Mouse (Mus musculus) cerebellum, adult (tissue): ENCODE measurements around the gene Id2.

ENCODE experiments used
- ATAC-seq: cut with Nextera tagmentation; 2 replicates; pipeline ENCODE4 v1.9.2; 2017; ENCODE audit warnings: mild to moderate bottlenecking, moderate library complexity, mixed read lengths; ENCODE audit not compliant: insufficient number of reproducible peaks, low FRiP score, low TSS enrichment

Id2 gene

DNA sequence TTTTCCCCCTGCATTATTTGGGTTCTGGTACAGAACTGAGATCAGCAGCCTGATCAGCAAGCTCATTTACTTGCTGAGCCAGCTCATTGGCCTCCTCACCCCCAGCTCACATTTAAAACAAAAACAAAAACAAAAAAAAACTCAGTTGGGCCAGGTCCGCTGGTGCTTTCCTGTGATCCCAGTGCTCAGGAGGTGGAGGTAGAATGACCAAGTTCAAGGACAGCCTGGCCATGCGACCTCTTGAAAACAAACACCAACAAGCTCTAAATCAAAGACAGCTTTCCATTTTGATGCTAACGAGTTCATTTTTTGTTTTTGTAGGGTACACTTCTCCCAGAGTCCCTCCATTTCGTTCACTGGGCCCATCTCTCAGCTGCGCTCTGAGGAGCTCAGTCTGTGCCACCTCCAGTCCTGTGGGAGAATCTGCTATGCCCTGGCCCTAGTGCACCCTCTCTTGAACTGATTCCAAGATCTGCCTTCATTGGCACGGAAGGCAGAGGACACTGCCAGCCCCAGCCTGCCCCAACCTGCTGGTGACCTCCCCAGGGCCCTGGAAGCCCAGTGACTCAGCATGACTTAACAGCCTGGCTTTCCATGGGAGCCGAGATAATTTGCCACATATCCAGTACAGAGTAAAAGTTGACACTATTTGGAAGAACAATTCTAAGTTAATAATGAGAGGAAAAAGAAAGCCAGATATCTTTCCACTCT is 13.2 kb upstream of the Id2 start:
- 0 out of 2 replicates have a peak, but pooled peaks have one; percentile 39 for ATAC-seq

DNA sequence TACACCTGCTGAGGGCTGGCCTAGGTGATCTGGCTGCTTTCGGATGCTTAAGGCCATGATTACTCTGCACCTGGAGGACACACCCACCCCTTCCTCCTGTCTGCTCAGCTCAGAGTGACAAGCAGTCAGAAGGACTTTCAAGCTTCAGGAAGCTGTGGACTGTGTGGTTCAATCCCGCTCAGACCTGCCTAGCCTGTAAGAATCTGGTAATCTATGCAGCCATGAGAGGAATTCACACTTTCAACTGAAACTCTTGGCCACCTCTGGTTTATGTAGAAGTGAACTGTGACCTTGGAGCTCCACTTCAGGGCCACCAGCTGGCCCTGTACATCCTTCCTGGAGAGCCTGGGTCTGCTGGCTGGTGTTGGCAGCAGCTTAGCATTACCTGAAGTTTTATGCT is 11.9 kb upstream of the Id2 start:
- ATAC-seq, result no peak

DNA sequence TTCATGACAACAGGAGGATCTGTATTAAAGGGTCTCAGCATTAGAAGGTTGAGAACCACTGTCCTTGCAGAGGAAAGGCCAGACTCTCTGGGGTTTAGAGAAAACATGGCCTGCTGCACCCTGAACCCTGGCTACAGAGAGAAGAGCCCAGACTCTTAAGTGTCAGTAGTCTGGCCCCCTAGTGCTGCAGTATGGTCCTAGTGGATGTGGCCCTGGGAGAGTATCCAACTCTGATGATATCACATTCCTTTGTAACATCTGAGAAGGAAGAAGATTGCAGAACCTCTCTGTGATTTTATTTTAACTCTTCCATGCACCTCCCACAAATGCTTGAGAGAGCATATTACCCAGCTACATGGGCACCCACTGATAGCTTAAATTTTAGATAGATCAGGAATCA is 7.6 kb upstream of the Id2 start:
- no peak for ATAC-seq

DNA sequence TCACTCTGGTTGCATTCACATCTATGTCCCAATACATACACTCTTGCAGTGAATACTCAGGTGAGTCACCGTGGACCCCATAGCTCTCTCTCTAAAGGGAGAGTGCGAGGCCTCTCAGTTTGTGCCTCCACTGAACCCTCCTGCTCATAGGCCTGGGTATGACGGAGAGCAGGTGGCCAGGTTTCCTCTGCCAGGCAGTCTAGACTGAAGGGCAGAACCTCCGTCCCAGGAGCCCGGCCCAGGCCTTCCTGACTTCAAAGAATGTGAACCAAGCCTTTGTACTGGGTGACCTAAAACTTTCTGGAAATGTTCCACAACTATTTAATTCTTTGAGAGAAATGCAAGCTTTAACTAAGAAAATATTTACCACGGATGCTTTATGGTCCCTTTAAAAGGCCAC is 7.0 kb upstream of the Id2 start:
- no peak for ATAC-seq

DNA sequence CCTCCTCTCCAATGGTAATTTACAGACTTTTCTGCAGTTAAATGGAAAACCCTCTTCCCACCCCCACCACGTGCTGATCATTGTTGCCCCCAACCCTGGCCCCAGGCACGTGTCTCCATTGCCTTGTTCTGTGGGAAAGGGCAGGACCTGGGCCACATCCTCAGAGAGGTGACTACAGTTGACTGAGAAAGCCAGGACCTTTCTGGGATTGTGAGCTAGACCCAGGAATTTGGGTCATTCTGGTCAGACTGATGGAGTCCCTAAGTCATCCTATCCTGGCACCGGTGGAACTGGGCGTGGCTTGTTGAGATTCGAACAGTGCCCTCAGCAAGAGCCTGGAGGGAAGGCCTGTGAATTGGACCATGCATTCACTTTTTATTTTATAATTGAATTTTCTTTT is 4.4 kb upstream of the Id2 start:
- ATAC-seq, result no peak

DNA sequence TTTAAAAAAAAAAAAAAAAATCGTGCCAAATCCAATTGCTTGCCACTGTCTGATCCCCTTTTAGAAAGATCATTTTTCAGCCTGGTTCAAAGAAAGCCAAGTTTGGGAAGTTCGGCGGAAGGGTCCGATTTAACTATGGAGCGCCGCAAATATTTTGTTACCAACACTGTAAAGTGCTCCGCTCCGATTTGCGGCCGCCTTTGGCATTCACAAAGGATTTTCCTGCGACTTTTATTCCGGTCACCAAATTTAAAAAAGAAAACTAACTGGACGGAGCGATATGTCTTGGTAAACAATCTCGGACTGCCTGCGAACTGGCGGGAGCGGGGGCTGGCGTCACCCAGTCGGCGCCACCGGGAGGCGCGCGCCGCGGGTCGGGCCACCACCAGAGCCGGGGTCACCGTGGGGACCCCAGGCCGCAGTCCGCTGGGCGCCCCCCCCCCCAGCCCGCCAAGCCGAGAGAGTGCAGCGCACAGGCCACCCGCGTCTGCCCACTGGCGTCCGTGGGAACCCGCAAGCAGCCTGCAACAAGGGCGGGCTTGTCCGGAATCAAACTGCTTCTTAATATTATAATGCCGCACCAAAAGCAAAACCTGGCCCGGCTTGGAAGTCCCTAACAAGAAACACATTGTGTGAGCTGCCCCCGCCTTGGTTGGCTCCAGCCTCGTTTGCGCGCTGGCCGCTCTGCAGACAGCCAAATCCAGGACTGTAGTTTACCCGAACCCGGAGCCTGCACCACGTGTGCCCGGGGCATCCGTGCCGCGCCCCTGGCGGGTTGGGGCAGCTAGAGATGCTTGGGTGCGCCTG is 3.7 kb upstream of the Id2 start:
- ATAC-seq, result no peak

DNA sequence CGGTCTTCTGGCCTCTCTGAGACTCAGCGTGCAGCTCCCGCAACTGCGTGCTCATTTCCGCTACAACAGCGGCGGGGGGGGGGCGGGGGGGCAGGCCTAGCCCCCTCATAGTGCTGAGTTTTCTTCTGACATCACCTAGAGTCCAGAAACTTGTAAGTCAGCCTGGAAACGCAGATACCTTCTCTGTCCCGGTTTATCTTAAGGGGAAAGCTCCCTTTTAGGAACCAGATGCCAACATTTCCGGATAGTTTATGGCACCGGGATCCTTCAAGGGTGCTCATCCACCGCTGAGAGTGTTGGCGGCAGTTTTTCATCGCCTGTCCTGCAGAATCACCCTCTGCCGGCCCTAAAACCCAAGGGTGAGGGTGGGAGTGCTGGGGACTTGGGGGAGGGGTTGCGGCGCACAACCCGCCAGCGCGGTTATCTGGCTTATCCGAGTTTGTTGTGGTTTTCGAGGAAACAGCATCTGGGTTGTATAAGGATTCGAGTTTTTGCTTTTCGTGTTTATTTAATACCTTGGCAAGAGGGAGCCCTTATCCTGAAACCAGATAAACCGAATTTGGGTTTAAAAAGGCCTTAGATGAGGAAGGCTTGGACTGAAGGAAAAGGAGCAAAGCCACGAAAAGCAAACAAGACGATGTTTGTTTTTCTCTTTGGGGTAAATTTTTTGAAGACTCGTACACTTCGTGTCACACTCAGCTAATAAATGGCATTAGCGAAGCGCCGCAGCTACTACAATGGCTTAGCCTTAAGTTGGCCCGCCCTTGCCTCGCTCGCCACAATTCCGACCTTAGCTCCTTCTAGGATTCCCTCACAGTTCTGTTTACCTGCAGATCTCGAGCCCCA is 2.8 kb upstream of the Id2 start:
- ATAC-seq, result no peak

DNA sequence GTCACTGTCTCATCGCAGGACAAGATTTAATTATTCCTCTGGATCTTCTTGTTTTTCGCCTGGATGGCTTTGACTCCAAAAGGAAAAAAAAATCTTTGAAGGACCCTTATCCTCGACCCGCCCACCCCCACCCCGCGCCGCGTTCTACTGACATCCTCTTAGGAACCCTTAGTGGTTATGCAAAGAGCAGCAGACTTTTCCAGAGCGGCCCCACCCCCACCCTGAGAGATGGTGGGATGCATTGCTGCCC is 2.3 kb upstream of the Id2 start:
- ATAC-seq, result no peak

DNA sequence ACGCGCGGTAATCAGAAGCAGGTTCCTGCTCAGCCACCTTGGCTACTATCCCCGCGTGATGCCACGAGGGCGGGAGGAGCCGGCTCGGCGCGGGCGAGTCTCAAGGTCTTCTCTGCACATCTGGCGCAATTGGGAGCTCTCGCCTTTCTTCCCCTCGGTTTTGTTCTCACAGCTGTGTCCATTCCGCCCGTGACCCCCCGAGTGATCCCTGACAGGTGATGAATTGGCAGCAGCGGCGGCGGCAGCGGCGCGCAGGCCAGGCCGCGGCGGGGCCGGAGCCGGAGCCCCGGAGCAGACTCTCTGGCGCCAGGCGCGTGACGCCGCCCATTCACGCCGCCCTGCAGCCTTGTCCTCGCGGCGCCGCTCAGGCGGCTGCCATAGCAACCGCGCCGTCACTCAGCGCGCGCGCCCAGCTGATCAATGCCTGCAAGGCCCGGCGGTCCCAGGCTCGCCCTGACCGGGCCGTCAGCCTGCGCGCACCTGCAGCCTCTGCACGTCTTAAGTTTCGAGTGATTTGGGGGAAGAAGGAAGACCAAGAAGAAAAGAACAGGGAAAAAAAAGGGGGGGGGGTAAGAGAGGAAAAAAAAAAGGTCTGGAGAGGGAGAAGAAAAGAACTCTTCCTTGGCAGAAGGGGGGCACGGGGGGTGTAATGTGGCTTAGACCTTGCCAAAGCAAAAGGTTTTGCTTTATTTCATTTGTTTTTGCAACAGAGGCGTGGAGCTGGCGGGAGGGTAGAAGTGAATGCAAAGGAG is 1.8 kb upstream of the Id2 start:
- peak; percentile 56 for ATAC-seq

DNA sequence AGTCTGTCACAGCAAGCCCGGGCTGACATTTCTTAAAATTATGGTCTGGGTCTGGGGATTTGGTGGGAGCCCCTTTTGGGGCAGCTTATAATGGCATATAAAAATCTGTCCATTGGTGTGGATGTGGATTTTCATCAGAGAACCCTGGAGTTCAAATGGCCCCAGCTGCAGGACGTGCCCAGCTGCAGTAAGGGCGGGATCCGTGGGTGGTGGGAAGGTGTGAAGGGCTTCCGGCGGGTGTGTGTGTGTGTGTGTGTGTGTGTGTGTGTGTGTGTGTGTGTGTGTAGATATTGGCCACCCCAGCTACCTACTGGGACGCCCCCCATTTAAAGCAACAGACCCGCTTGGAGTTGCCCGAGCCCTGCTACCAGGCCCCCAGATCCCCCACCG is 1.2 kb upstream of the Id2 start:
- no peak for ATAC-seq

DNA sequence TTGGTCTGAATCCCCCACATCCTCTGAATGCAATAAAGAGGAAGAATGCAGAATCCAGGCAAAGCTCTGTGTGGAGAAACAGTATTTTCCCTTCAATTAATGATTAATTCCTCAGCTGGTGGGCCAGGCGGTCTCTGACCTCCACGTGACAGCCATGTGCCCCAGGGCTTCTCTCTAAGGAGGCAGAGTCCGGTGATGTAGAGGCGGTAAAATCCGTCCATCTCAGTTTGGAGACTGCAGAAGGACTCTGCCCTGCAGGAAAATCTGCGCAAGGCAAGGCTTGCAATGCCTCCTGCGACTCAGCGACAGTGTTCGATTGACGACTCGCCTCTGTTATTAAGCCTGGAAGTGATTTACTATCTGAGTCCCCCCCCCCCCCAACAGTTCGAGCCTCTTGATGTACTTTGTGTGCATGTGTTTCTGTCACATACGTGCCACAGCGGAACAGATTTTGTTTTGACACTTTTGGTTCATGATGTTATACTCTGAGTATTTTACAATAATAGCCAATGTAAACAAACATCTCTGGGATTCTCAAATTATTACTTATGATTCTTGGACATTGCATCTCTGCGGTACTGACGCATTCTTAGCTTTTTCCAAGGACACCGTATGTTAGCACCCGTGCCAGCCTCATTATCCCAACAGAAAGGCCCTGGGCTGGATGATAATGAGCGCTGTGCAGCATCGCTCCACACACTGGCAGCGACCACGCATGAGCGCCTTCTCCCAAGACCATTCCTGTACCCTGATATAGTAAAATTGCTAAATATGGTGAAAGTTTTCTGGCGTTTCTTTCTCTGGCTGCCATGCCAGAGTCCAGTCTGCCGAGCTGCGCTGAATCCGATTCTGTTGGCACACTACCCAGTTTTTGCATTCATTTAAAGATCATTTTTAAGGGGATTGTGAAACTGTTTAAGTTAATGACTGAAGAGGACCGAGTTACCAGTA is 545 bp upstream of the Id2 start:
- no peak for ATAC-seq

DNA sequence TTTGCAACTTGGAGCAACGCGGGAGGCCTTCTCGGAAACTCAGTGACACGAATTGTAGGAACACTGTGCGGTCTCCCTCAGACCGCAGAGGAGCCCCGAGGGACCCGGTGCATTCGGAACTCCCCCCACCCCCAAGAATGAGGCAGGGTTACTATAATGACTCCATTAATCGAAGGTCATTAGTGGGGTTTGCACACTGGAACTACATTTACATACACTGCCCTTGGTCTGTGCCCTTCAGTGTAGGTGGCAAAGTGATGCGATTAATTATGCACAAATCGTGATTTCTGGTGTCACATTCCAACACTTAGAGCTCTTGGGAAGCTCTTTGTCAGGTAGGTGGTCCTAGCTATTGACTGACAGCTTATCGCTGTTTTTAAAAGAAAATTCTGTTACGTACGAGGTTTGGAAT is 294 bp downstream of the Id2 start:
- no peak for ATAC-seq

DNA sequence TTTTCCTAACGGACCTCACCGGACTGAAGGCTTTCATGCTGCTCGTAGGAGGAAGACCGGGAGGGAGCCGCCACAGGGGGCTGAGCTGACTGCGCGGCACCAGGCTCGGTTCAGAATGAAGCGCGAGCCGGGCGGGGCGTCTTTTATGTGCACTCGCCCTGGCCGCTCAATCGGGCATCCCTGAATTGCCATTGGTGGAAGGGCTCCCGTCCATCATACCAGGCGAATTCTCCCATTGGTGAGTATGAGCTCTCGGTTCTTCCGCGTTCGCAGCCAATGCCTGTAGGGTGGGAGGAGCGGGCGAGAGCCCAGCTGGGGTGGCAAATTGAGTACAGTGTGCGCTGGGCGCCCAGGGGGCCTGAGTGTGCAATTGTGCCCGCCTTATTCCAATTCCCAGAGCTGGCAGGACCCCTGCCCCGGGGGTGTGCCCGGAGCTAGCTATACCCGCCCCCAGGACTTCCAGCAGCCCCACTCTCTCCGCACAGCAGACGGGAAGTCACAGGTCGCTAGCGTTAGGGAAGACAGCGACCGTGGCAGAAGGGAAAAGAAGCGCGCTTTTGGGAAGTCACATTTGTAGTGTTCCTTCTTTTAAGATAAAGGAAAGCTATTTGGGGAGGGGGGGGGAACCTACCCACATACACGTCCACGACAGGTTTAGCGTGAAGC is 833 bp downstream of the Id2 start:
- peak; percentile 92 for ATAC-seq

DNA sequence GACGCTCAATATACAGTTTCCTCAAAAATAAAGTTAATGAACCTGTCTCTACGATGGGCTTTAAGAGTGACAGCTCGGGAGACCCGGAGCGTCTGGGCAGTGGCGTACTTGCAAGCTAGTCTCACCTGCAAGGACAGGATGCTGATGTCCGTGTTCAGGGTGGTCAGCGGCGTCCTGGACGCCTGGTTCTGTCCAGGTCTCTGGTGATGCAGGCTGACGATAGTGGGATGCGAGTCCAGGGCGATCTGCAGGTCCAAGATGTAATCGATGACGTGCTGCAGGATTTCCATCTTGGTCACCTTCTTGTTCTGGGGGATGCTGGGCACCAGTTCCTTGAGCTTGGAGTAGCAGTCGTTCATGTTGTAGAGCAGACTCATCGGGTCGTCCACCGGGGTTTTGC is 1.4 kb downstream of the Id2 start:
- 0 out of 2 replicates have a peak, but pooled peaks have one; percentile 1 for ATAC-seq

DNA sequence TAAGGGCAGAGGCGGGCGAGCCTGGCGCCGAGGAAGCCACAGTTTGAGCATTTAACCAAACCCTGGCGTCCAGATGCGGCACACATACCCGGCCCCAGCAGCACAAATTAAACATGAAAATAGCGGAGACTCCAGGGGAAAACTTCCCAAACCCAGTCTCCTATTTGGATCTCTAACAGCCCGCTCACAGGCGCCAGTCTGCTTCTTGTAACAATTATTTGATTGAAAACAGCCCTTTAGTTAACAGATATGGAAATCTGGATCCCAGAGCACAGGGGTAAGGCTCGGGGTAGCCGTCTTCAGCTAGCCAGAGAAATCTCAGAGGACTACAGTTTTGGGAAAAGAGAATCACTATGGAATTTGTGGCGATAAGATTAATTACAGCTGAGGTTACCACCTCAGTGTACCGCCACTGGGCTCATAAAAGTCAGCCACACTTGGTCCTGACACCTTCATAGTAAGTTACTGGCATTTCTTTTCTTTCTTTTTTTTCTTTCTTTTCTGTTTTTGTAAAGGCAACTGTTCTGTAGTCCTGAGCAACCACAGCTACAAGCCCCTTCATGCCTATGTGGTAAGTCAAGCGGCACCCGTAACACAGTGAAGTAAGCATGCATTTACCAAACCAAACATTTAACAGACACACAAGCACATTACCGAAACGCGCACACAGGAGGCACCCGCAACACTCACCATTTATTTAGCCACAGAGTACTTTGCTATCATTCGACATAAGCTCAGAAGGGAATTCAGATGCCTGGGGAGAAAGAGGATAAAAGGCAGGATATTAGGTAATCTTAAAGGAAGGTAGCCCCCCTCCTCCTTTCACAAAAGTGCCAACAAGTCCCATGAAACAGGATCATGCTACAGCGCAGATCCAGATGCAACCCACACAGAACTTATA is 2.1 kb downstream of the Id2 start:
- ATAC-seq, result no peak

DNA sequence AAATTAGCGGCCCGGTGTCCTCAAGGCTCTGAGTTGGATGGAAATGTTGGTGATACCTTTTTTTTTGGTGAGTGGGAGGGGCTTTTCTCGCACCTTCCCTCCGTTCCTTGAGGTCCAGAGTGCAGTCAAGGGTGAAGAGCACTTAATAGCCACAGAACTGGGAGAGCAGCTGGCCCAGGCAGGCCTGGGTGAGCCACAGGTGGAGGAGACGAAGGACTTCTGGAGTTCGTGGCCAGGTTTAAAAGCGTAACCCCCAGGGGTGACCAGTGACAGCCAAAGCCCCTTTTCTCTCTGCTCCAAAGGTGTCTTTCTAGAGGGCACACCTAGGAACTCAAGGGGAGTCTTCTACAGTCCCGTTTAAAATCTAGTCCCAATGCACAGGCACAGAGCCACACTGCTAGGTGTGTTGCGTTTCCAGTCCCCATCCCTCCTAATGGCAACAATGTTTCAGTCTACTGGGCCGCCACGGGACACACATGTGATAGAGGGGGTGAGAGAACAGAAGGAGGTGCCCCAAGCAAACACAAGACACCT is 3.6 kb downstream of the Id2 start:
- no peak for ATAC-seq

DNA sequence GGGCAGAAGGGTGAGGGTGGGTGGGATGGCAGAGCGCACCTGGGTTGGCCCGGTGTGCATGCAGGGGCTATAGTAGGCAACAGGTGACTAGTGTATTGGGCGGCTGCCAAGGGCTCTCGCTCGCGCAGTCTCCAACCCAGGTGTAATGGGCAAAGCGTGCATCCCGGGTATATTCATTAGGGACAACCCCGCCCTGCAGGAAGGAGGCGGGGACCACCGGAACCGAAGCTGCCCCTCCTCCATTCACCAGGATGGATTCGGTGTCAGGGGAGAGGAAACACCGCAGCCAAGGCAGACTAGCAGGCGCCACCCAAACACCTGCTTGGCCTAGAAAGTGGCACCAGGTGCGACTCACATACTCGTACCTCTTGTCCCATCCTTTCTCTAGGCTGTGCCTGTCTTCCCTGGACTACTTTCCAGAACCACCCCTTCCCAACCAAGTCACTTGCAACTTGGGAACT is 4.2 kb downstream of the Id2 start:
- no peak for ATAC-seq
